Mouse (Mus musculus): ENCODE data around the gene Bag5.

Bag5 gene

GRCm38 (mm10) chr12:111697708-111698107 is 15.3 kb downstream of the Bag5 start:
- DNase-seq (ENCODE audit: low read depth), result peak; percentile 80

GRCm38 (mm10) chr12:111696239-111696638 is 16.8 kb downstream of the Bag5 start:
- DNase-seq (ENCODE audit: low read depth), result peak; percentile 77

- no peak for DNase-seq (ENCODE audit: low read depth)
These were observed 17.9 kb downstream of the Bag5 start for GRCm38 (mm10) chr12:111694880-111695804.

- peak; percentile 44 for DNase-seq (ENCODE audit: low read depth)
These were observed 18.7 kb downstream of the Bag5 start for GRCm38 (mm10) chr12:111694271-111694781.

GRCm38 (mm10) chr12:111693341-111694270 is 19.5 kb downstream of the Bag5 start:
- DNase-seq (ENCODE audit: low read depth), result no peak

GRCm38 (mm10) chr12:111692899-111693298 is 20.2 kb downstream of the Bag5 start:
- no peak for DNase-seq (ENCODE audit: low read depth)

GRCm38 (mm10) chr12:111691346-111691872 is 21.6 kb downstream of the Bag5 start:
- peak; percentile 85 for DNase-seq (ENCODE audit: low read depth)

- DNase-seq (ENCODE audit: low read depth), result no peak
These were observed 23.6 kb downstream of the Bag5 start for GRCm38 (mm10) chr12:111689426-111689825.

GRCm38 (mm10) chr12:111688069-111688428 is 25.0 kb downstream of the Bag5 start:
- no peak for DNase-seq (ENCODE audit: low read depth)

- DNase-seq (ENCODE audit: low read depth), result no peak
These were observed 25.5 kb downstream of the Bag5 start for GRCm38 (mm10) chr12:111687350-111688068.

GRCm38 (mm10) chr12:111686390-111686789 is 26.7 kb downstream of the Bag5 start:
- peak; percentile 30 for DNase-seq (ENCODE audit: low read depth)

GRCm38 (mm10) chr12:111682806-111683205 is 30.3 kb downstream of the Bag5 start:
- no peak for DNase-seq (ENCODE audit: low read depth)

- no peak for DNase-seq (ENCODE audit: low read depth)
These were observed 31.1 kb downstream of the Bag5 start for GRCm38 (mm10) chr12:111682003-111682402.

GRCm38 (mm10) chr12:111681305-111681704 is 31.8 kb downstream of the Bag5 start:
- no peak for DNase-seq (ENCODE audit: low read depth)

- DNase-seq (ENCODE audit: low read depth), result no peak
These were observed 32.4 kb downstream of the Bag5 start for GRCm38 (mm10) chr12:111680661-111681060.

GRCm38 (mm10) chr12:111678997-111679396 is 34.1 kb downstream of the Bag5 start:
- DNase-seq (ENCODE audit: low read depth), result peak; percentile 37

- DNase-seq (ENCODE audit: low read depth), result no peak
These were observed 34.5 kb downstream of the Bag5 start for GRCm38 (mm10) chr12:111678670-111678933.

- DNase-seq (ENCODE audit: low read depth), result peak; percentile 94
These were observed 35.0 kb downstream of the Bag5 start, which contains the start of gene Trmt61a for GRCm38 (mm10) chr12:111677882-111678669. Gene Trmt61a, plus strand, starts transcription at chr12:111678105.

- DNase-seq (ENCODE audit: low read depth), result no peak
These were observed 35.6 kb downstream of the Bag5 start for GRCm38 (mm10) chr12:111677421-111677820.

GRCm38 (mm10) chr12:111675797-111676580 is 37.1 kb downstream of the Bag5 start:
- no peak for DNase-seq (ENCODE audit: low read depth)

Data from 416B (cell line).